Comparison of ENCODE assay signal across 7 mouse cellular contexts in the genomic region with DNA sequence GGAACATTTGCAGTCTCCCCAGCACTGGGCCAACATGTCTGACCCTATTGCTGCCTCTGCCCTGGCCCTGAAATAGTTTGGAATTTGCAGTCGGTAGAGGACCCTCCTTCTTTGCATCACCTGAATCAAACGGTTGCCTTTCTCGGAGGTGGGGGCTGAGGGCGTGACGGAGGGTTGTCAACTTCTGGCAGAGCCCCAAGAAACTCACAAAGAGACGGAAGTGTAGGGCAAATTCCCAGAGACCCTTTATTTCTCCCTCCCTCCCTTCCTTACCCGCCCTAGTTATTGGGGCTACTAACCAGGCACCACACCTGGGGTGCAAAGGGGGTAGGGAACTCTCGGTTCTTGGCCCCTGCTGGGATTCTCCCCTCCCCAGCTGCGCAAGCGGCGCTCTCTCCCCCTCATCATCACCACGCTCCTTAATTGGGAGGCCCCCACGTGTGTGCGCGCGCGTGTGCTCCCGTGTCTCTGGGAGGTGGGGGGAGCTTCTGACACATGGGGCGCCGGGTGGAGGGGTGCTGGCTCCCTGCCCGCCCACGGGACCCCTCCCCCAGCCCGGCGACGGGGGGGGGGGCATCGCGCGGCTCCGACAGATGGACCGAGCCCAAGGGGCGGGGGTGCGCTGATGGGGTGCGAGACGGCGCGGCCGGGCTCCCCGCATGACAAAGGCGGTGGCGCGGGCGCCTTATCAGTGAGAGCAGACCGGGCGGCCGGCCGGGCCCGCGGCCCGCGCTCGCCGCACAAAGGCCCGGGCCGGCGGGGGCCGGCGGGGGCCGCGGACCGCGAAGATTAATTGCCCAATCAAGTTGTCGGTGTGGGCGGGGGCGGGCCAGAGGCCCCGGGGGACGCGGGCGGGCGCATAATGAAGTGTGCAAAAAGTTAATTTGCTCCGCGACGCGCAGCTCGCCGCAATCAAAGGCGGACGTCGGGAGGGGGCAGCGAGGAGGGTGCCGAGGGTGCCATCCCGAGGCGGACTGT. TPM values are rescaled to one million over a fixed set of nuclear protein-coding genes. Genes with fewer than 3 reads are reported as not detected.
DNase-seq lines count a peak whose midpoint lies in the region; ATAC-seq and TF ChIP-seq lines count a peak whose summit lies in the region.

No protein-coding gene starts in this region.

- ATAC-seq in lung, embryonic 15.5 days (ENCODE audit: borderline replicate concordance, extremely low read depth, low FRiP score, low TSS enrichment), result peak; percentile 40; the same call in 1 of the 2 replicates
- peak; percentile 19; the same call in 1 of the 2 replicates for ATAC-seq in embryonic facial prominence, embryonic 14.5 days (ENCODE audit: low read depth)
- peak; percentile 50; the same call in 1 of the 2 replicates for ATAC-seq in hindbrain, embryonic 16.5 days
- peak; percentile 45; the same call in 1 of the 2 replicates for ATAC-seq in midbrain, postnatal 0 days (ENCODE audit: low FRiP score)

- peak overlapping the region; percentile 7; the same call in 1 of the 2 replicates for H3K9ac ChIP-seq in lung, embryonic 15.5 days
- H3K9ac ChIP-seq in embryonic facial prominence, embryonic 14.5 days (ENCODE audit: low read depth, low read length), result peak overlapping the region; percentile 69
- peak overlapping the region; percentile 78 for H3K9ac ChIP-seq in hindbrain, embryonic 16.5 days (ENCODE audit: low read depth, low read length)
- peak overlapping the region; percentile 64 for H3K9ac ChIP-seq in midbrain, postnatal 0 days (replicated peaks; ENCODE audit: low read length, poor library complexity, severe bottlenecking)

- WGBS in lung, embryonic 15.5 days, result under 1% methylated on average over 81 of the region's 82 CpGs
- under 1% methylated on average over 50 of the region's 82 CpGs for WGBS in embryonic facial prominence, embryonic 14.5 days
- under 1% methylated on average over 55 of the region's 82 CpGs for WGBS in hindbrain, embryonic 16.5 days
- 3% methylated on average over 65 of the region's 82 CpGs for WGBS in midbrain, postnatal 0 days

- no peak for TF ChIP-seq CTCF in midbrain, postnatal 0 days (IDR thresholded peaks at IDR 0.05)

- no peak for DNase-seq in lung, postnatal 14 days
- DNase-seq in embryonic facial prominence, embryonic 14.5 days (ENCODE audit: low spot score), result peak; percentile 11
- peak; percentile 25 for DNase-seq in midbrain, postnatal 0 days (ENCODE audit: low spot score)
- no peak for DNase-seq in B cell, adult 2 months
- DNase-seq in adipocyte (ENCODE audit: low spot score), result no peak

- H3K27me3 ChIP-seq in lung, embryonic 15.5 days, result peaks cover 79% of the 10 kb centered on the region
- H3K27me3 ChIP-seq in embryonic facial prominence, embryonic 14.5 days (replicated peaks; ENCODE audit: control insufficient read depth, insufficient read depth, low read length), result peaks cover 62% of the 10 kb centered on the region
- H3K27me3 ChIP-seq in hindbrain, embryonic 16.5 days (replicated peaks; ENCODE audit: control insufficient read depth, insufficient read depth, low read length), result no peaks in the 10 kb centered on the region
- no peaks in the 10 kb centered on the region for H3K27me3 ChIP-seq in midbrain, postnatal 0 days (ENCODE audit: insufficient read depth, low read length)

- H3K27ac ChIP-seq in lung, embryonic 15.5 days, result no peak overlapping the region
- no peak overlapping the region for H3K27ac ChIP-seq in embryonic facial prominence, embryonic 14.5 days (replicated peaks; ENCODE audit: low read depth, low read length)
- peak overlapping the region; percentile 55 for H3K27ac ChIP-seq in hindbrain, embryonic 16.5 days (ENCODE audit: low read depth, low read length)
- H3K27ac ChIP-seq in midbrain, postnatal 0 days (ENCODE audit: low read depth, low read length), result no peak overlapping the region

- H3K4me1 ChIP-seq in lung, embryonic 15.5 days, result peaks cover 15% of the 10 kb centered on the region
- peaks cover 9% of the 10 kb centered on the region; the same call in 1 of the 2 replicates for H3K4me1 ChIP-seq in embryonic facial prominence, embryonic 14.5 days (ENCODE audit: control insufficient read depth, insufficient read depth, low read length)
- H3K4me1 ChIP-seq in hindbrain, embryonic 16.5 days (ENCODE audit: control insufficient read depth, insufficient read depth, low read depth, low read length), result peaks cover 40% of the 10 kb centered on the region
- peaks cover 9% of the 10 kb centered on the region; the same call in 1 of the 2 replicates for H3K4me1 ChIP-seq in midbrain, postnatal 0 days (ENCODE audit: insufficient read depth, low read length)

- no peaks in the 10 kb centered on the region for H3K9me3 ChIP-seq in lung, embryonic 15.5 days
- H3K9me3 ChIP-seq in embryonic facial prominence, embryonic 14.5 days (ENCODE audit: control insufficient read depth, low read length), result no peaks in the 10 kb centered on the region
- no peaks in the 10 kb centered on the region for H3K9me3 ChIP-seq in hindbrain, embryonic 16.5 days (ENCODE audit: control insufficient read depth, low read length)
- H3K9me3 ChIP-seq in midbrain, postnatal 0 days (ENCODE audit: low read length), result no peaks in the 10 kb centered on the region

- no peaks in the 10 kb centered on the region for H3K36me3 ChIP-seq in lung, embryonic 15.5 days
- no peaks in the 10 kb centered on the region for H3K36me3 ChIP-seq in embryonic facial prominence, embryonic 14.5 days (ENCODE audit: control insufficient read depth, insufficient read depth, low read length)
- no peaks in the 10 kb centered on the region for H3K36me3 ChIP-seq in hindbrain, embryonic 16.5 days (ENCODE audit: control insufficient read depth, insufficient read depth, low read length)
- no peaks in the 10 kb centered on the region for H3K36me3 ChIP-seq in midbrain, postnatal 0 days (ENCODE audit: insufficient read depth, low read length)

- H3K4me2 ChIP-seq in lung, embryonic 15.5 days, result peak overlapping the region; percentile 97
- peak overlapping the region; percentile 95 for H3K4me2 ChIP-seq in embryonic facial prominence, embryonic 14.5 days (ENCODE audit: low read depth, low read length)
- H3K4me2 ChIP-seq in hindbrain, embryonic 16.5 days (ENCODE audit: low read length), result peak overlapping the region; percentile 93
- peak overlapping the region; percentile 98 for H3K4me2 ChIP-seq in midbrain, postnatal 0 days (ENCODE audit: low read depth, low read length, poor library complexity, severe bottlenecking)

- H3K4me3 ChIP-seq in lung, embryonic 15.5 days, result peak overlapping the region; percentile 47
- peak overlapping the region; percentile 53 for H3K4me3 ChIP-seq in embryonic facial prominence, embryonic 14.5 days (ENCODE audit: low read depth, low read length)
- H3K4me3 ChIP-seq in hindbrain, embryonic 16.5 days (ENCODE audit: low read length), result peak overlapping the region; percentile 55
- peak overlapping the region; percentile 58 for H3K4me3 ChIP-seq in midbrain, postnatal 0 days (ENCODE audit: low read depth, low read length)

RNA-seq across cellular contexts. Expression of a gene that starts 33.0 kb away (rescaled TPM):
- not detected in 2 replicates for polyA plus RNA-seq in lung, embryonic 15.5 days (2015; fragmentation: Nextera tagmentation; extraction: Ambion mirVana)
- 0.29 TPM in 2 replicates for polyA plus RNA-seq in embryonic facial prominence, embryonic 14.5 days (2014; fragmentation: Nextera tagmentation; extraction: Ambion mirVana)
- polyA plus RNA-seq in hindbrain, embryonic 16.5 days (2015; fragmentation: Nextera tagmentation; extraction: Ambion mirVana), result 7.6 and 8.0 TPM in 2 replicates
- 6.7 and 10.8 TPM in 2 replicates for total RNA-seq in midbrain, postnatal 0 days (2014; rRNA removed)
- 2.2 and 2.3 TPM in 2 replicates for polyA plus RNA-seq in midbrain, postnatal 0 days (2015; fragmentation: Nextera tagmentation; extraction: Ambion mirVana)

RNA-seq across cellular contexts. Expression of a gene that starts 52.0 kb away (rescaled TPM):
- polyA plus RNA-seq in lung, embryonic 15.5 days (2015; fragmentation: Nextera tagmentation; extraction: Ambion mirVana), result 2.7 and 2.8 TPM in 2 replicates
- polyA plus RNA-seq in embryonic facial prominence, embryonic 14.5 days (2014; fragmentation: Nextera tagmentation; extraction: Ambion mirVana), result 2.4 and 2.8 TPM in 2 replicates
- 1.8 and 2.3 TPM in 2 replicates for polyA plus RNA-seq in hindbrain, embryonic 16.5 days (2015; fragmentation: Nextera tagmentation; extraction: Ambion mirVana)
- 2.6 and 3.5 TPM in 2 replicates for total RNA-seq in midbrain, postnatal 0 days (2014; rRNA removed)
- polyA plus RNA-seq in midbrain, postnatal 0 days (2015; fragmentation: Nextera tagmentation; extraction: Ambion mirVana), result 2.2 and 2.6 TPM in 2 replicates

RNA-seq across cellular contexts. Expression of a gene that starts 57.0 kb away (rescaled TPM):
- 5.9 and 7.7 TPM in 2 replicates for polyA plus RNA-seq in lung, embryonic 15.5 days (2015; fragmentation: Nextera tagmentation; extraction: Ambion mirVana)
- polyA plus RNA-seq in embryonic facial prominence, embryonic 14.5 days (2014; fragmentation: Nextera tagmentation; extraction: Ambion mirVana), result 12.0 and 13.6 TPM in 2 replicates
- polyA plus RNA-seq in hindbrain, embryonic 16.5 days (2015; fragmentation: Nextera tagmentation; extraction: Ambion mirVana), result 28.6 and 32.1 TPM in 2 replicates
- total RNA-seq in midbrain, postnatal 0 days (2014; rRNA removed), result 24.5 and 46.1 TPM in 2 replicates
- polyA plus RNA-seq in midbrain, postnatal 0 days (2015; fragmentation: Nextera tagmentation; extraction: Ambion mirVana), result 24.8 and 29.5 TPM in 2 replicates

Comparison
In these comparisons a context has a peak if more than half of its experiments do, and no peak if none do; other contexts are left out.
1. H3K9ac ChIP-seq: peak in every context shown above with its lines; median percentile 78 in hindbrain, embryonic 16.5 days; 69 in embryonic facial prominence, embryonic 14.5 days; 64 in midbrain, postnatal 0 days; 7 in lung, embryonic 15.5 days.
2. DNase-seq: peak in embryonic facial prominence, embryonic 14.5 days (single experiment) and midbrain, postnatal 0 days (single experiment); none in lung, postnatal 14 days (single experiment), B cell, adult 2 months (0 of 2) and adipocyte (single experiment).
3. Peak in every context shown above with its lines, with median percentiles within 50 percentile points of each other: ATAC-seq, H3K4me2 ChIP-seq and H3K4me3 ChIP-seq.